Mouse (Mus musculus): ENCODE results near the gene S100a11. TPM values are rescaled to one million over a fixed set of nuclear protein-coding genes. Genes with fewer than 3 reads are reported as not detected.

The S100a11 gene
- polyA plus RNA-seq, 1 experiment: 790 TPM

- Histone ChIP-seq H3K4me3 (ENCODE audit: insufficient read depth, low read depth, low read length) (no peak overlapping the region), H3K4me1 (ENCODE audit: control insufficient read depth, insufficient read depth, insufficient read length, low read length) (peaks cover 3% of the 10 kb centered on the region; the same call in 1 of the 2 replicates), H3K27ac (replicated peaks; ENCODE audit: low read depth, low read length) (peak overlapping the region; percentile 40; the same call in 1 of the 2 replicates)
Measured at GRCm38 (mm10) chr3:93547749-93548540, 27.7 kb downstream of the S100a11 start.

- no peak overlapping the region for H3K27ac ChIP-seq (replicated peaks; ENCODE audit: low read depth, low read length)
- peaks cover 3% of the 10 kb centered on the region; the same call in 1 of the 2 replicates for H3K4me1 ChIP-seq (ENCODE audit: control insufficient read depth, insufficient read depth, insufficient read length, low read length)
- H3K4me3 ChIP-seq (ENCODE audit: insufficient read depth, low read depth, low read length): no peak overlapping the region
Measured at GRCm38 (mm10) chr3:93548541-93549266, 28.4 kb downstream of the S100a11 start.

- H3K4me1 ChIP-seq (ENCODE audit: control insufficient read depth, insufficient read depth, insufficient read length, low read length): peaks cover 10% of the 10 kb centered on the region; the same call in 1 of the 2 replicates
- H3K4me3 ChIP-seq (ENCODE audit: insufficient read depth, low read depth, low read length): no peak overlapping the region
- no peak overlapping the region for H3K27ac ChIP-seq (replicated peaks; ENCODE audit: low read depth, low read length)
Measured at GRCm38 (mm10) chr3:93549986-93550385, 29.7 kb downstream of the S100a11 start.

DNA sequence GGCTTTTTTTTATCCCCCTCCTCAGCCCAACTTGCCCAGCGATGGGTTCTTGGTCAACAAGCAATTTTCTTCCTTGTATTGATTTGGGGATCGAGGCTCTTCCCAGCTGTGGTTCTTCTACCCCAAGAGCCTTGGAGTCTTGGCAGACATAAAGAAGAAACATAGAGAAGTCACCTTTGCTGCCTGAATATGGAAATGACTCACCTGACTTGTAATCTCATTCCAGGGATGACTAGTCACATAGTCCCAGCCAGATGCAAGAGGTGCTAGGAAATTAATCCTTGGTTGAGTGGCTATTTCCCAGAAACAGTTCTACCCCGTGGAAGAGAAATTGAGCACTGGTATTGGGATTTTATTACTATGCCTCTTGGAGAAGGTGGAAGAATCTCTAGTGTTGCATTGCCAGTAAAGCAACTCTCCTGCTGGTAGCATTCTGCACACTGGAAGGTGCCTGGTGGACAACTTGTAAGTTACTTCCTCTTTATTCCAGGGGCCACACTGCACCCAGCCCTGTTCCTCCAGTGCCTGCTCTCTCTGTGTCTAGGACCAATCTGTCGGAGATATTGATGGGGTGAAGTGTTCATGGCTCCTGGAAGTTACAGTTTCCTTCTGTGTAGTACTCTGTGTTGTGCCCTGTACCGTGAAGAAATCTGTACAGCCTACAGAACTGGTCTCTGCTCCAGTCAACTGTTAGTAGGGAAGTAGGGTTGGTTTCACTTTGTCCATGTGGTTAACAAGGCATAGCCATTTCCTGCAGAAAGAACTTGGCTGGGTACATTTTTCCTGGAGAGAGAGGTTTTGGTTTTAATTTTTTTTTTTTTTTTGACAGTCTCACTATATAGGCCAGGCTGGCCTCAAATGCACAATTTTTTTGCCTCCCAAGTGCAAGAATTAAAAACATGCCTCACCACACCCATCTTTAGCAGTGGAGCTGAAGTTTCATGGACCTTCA, 31.9 kb downstream of the S100a11 start:
- Histone ChIP-seq H3K27ac (replicated peaks; ENCODE audit: low read depth, low read length) (peak overlapping the region; percentile 68), H3K4me3 (ENCODE audit: insufficient read depth, low read depth, low read length) (no peak overlapping the region), H3K4me1 (ENCODE audit: control insufficient read depth, insufficient read depth, insufficient read length, low read length) (peaks cover 14% of the 10 kb centered on the region; the same call in 1 of the 2 replicates)

- Histone ChIP-seq H3K4me1 (ENCODE audit: control insufficient read depth, insufficient read depth, insufficient read length, low read length) (peaks cover 18% of the 10 kb centered on the region; the same call in 1 of the 2 replicates), H3K4me3 (ENCODE audit: insufficient read depth, low read depth, low read length) (no peak overlapping the region), H3K27ac (replicated peaks; ENCODE audit: low read depth, low read length) (no peak overlapping the region)
Measured at GRCm38 (mm10) chr3:93553311-93553710, 33.0 kb downstream of the S100a11 start.

- Histone ChIP-seq H3K4me3 (ENCODE audit: insufficient read depth, low read depth, low read length) (no peak overlapping the region), H3K27ac (replicated peaks; ENCODE audit: low read depth, low read length) (peak overlapping the region; percentile 80), H3K4me1 (ENCODE audit: control insufficient read depth, insufficient read depth, insufficient read length, low read length) (peaks cover 23% of the 10 kb centered on the region; the same call in 1 of the 2 replicates)
Measured at GRCm38 (mm10) chr3:93553765-93554378, 33.6 kb downstream of the S100a11 start.

DNA sequence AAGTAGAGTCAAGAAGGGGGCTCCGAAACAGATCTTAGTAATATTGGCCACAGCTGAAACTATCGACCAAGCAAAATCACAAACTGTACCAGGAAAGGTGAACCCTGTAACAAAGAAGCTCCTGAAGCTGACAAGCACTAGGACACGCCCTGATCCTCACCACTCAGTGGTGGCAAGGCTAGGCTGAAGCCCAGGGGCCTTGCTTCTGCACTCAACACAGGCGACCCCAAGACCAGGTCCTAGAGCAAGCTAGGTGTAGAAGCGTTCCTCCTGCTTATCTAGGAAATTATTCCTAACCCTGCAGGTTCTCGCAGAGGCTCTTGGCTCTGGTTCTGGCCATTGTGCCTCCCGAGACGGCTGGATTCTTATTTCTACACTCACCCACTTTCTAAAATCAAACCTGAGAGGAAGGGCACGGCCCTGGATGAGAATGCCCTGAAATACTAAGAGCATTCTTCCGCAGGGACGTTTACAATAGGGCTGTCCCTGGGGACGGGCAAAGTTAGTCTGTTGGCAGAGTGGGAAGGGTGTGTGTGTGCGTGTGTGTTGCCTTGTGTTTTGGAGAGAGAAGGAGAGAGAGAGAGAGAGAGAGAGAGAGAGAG, 34.2 kb downstream of the S100a11 start:
- Histone ChIP-seq H3K4me1 (ENCODE audit: control insufficient read depth, insufficient read depth, insufficient read length, low read length) (peaks cover 26% of the 10 kb centered on the region; the same call in 1 of the 2 replicates), H3K4me3 (ENCODE audit: insufficient read depth, low read depth, low read length) (peak overlapping the region; percentile 82), H3K27ac (replicated peaks; ENCODE audit: low read depth, low read length) (peak overlapping the region; percentile 80)

GRCm38 (mm10) chr3:93554981-93555877, 34.9 kb downstream of the S100a11 start, which contains the start of gene S100a10:
TSS of gene S100a10 (plus strand) at chr3:93555080.
- H3K4me3 ChIP-seq (ENCODE audit: insufficient read depth, low read depth, low read length): peak within 1 kb of the TSS; percentile 82

GRCm38 (mm10) chr3:93555878-93556254, 35.6 kb downstream of the S100a11 start:
- peak overlapping the region; percentile 92 for H3K27ac ChIP-seq (replicated peaks; ENCODE audit: low read depth, low read length)
- H3K4me1 ChIP-seq (ENCODE audit: control insufficient read depth, insufficient read depth, insufficient read length, low read length): peaks cover 36% of the 10 kb centered on the region; the same call in 1 of the 2 replicates

More at GRCm38 (mm10) chr3:93554981-93555877, 34.9 kb downstream of the S100a11 start, which contains the start of gene S100a10:
- H3K4me1 ChIP-seq (ENCODE audit: control insufficient read depth, insufficient read depth, insufficient read length, low read length): peaks cover 33% of the 10 kb centered on the region; the same call in 1 of the 2 replicates
- H3K27ac ChIP-seq (replicated peaks; ENCODE audit: low read depth, low read length): peak within 1 kb of the TSS; percentile 92

DNA sequence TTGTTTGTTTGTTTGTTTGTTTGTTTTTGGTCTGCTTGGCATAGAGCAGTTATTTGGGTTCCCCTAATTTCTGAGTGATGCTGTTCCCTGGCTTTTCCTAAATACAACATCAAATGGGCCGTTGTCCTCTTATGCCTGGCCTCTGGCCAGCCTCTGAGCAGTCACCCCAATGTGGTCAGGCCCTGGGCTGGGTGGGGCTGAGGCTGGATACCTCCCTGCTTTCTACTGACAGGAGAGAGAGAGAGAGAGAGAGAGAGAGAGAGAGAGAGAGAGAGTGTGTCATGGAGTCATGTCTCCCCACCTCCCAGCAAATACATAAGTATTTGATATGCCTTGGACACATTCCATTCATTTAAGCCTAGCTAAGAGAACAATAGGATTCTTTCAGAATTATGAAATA, 36.3 kb downstream of the S100a11 start:
- peaks cover 36% of the 10 kb centered on the region; the same call in 1 of the 2 replicates for H3K4me1 ChIP-seq (ENCODE audit: control insufficient read depth, insufficient read depth, insufficient read length, low read length)
- peak overlapping the region; percentile 92 for H3K27ac ChIP-seq (replicated peaks; ENCODE audit: low read depth, low read length)
- H3K4me3 ChIP-seq (ENCODE audit: insufficient read depth, low read depth, low read length): peak overlapping the region; percentile 82

More at GRCm38 (mm10) chr3:93555878-93556254, 35.6 kb downstream of the S100a11 start:
- H3K4me3 ChIP-seq (ENCODE audit: insufficient read depth, low read depth, low read length): peak overlapping the region; percentile 82

GRCm38 (mm10) chr3:93557471-93557870, 37.2 kb downstream of the S100a11 start:
- Histone ChIP-seq H3K4me1 (ENCODE audit: control insufficient read depth, insufficient read depth, insufficient read length, low read length) (peaks cover 35% of the 10 kb centered on the region; the same call in 1 of the 2 replicates), H3K4me3 (ENCODE audit: insufficient read depth, low read depth, low read length) (peak overlapping the region; percentile 25), H3K27ac (replicated peaks; ENCODE audit: low read depth, low read length) (no peak overlapping the region; the same call in 1 of the 2 replicates)

GRCm38 (mm10) chr3:93559961-93560360, 39.7 kb downstream of the S100a11 start:
- peak overlapping the region; percentile 35; the same call in 1 of the 2 replicates for H3K27ac ChIP-seq (replicated peaks; ENCODE audit: low read depth, low read length)
- peaks cover 28% of the 10 kb centered on the region; the same call in 1 of the 2 replicates for H3K4me1 ChIP-seq (ENCODE audit: control insufficient read depth, insufficient read depth, insufficient read length, low read length)
- no peak overlapping the region for H3K4me3 ChIP-seq (ENCODE audit: insufficient read depth, low read depth, low read length)

- Histone ChIP-seq H3K4me3 (ENCODE audit: insufficient read depth, low read depth, low read length) (no peak overlapping the region), H3K27ac (replicated peaks; ENCODE audit: low read depth, low read length) (no peak overlapping the region), H3K4me1 (ENCODE audit: control insufficient read depth, insufficient read depth, insufficient read length, low read length) (peaks cover 24% of the 10 kb centered on the region; the same call in 1 of the 2 replicates)
Measured at GRCm38 (mm10) chr3:93562372-93562771, 42.1 kb downstream of the S100a11 start.

All from brown adipose tissue, adult 24 weeks (tissue).